ENCODE assay signal across 9 mouse cellular contexts in genomic region chr1:91564004-91564403, GRCm38 (mm10). TPM values are rescaled to one million over a fixed set of nuclear protein-coding genes. Genes with fewer than 3 reads are reported as not detected.
A peak's percentile ranks its signal among the peaks of the same experiment; 100 is the strongest.
DNase-seq lines count a peak whose midpoint lies in the region; TF ChIP-seq lines count a peak whose summit lies in the region.
"Had no signal": no experiment of that assay in that cellular context is flagged by ENCODE, and none has a peak within 500 bp of the region (broad histone marks: within the 10 kb centered on the region; RNA-seq: fewer than 3 reads in every experiment).

No protein-coding gene starts in this region.

- H3K4me3 ChIP-seq in left cerebral cortex, adult 2 months = no peak overlapping the region
- H3K4me3 ChIP-seq: forebrain, embryonic 13.5 days had no signal

- H3K27ac ChIP-seq in left cerebral cortex, adult 2 months = no peak overlapping the region
- H3K27ac ChIP-seq: forebrain, embryonic 13.5 days had no signal

- TF ChIP-seq CTCF in left cerebral cortex, adult 2 months (IDR thresholded peaks at IDR 0.05) = peak; percentile 28

- intact Hi-C loops in left cerebral cortex, adult 2 months (cut with DNase I) = no loop called here
- intact Hi-C loops in left cerebral cortex, postnatal 4 days (cut with DNase I) = no loop called here

- peak; percentile 15 for DNase-seq in adrenal gland, postnatal 14 days
- no peak for DNase-seq in adrenal gland, postnatal 25 days
- DNase-seq in left cerebral cortex, adult 2 months (ENCODE audit: extremely low spot score in 1 of 2, low spot score in 2 of 2) = no peak
- no peak for DNase-seq in left cerebral cortex, postnatal 4 days
- peak; percentile 9 for DNase-seq in induced T-regulatory cell, adult 2 months (ENCODE audit: low read depth)
- DNase-seq in retina, postnatal 1 day = peak; percentile 8
- DNase-seq in cerebellum, adult 18-20 months = no peak
- no peak for DNase-seq in ovary, postnatal 14 days (ENCODE audit: low spot score)

RNA-seq across cellular contexts. Expression of gene Asb1, which starts 23.7 kb away (rescaled TPM):
- total RNA-seq in adrenal gland, postnatal 14 days (2021) = 20.6 and 21.7 TPM in 2 replicates
- 17.0 and 19.3 TPM in 2 replicates for total RNA-seq in adrenal gland, postnatal 25 days (2021)
- total RNA-seq in left cerebral cortex, adult 2 months (2021) = 10 to 100 TPM; 38.1 to 40.7 TPM
- total RNA-seq in left cerebral cortex, postnatal 4 days (2021) = 10 to 100 TPM; 30.4 to 34.6 TPM

Comparison
In these comparisons a context has a peak if more than half of its experiments do, and no peak if none do; other contexts are left out.
1. DNase-seq: peak in adrenal gland, postnatal 14 days (single experiment), induced T-regulatory cell, adult 2 months (single experiment) and retina, postnatal 1 day (single experiment); none in adrenal gland, postnatal 25 days (single experiment), left cerebral cortex, adult 2 months (0 of 2), left cerebral cortex, postnatal 4 days (single experiment), cerebellum, adult 18-20 months (0 of 2) and ovary, postnatal 14 days (single experiment).